39 mouse cellular contexts compared by ENCODE assay signal in genomic region chr13:31534726-31535125, GRCm38 (mm10). TPM values are rescaled to one million over a fixed set of nuclear protein-coding genes. Genes with fewer than 3 reads are reported as not detected.
"Had no signal": no experiment of that assay in that cellular context is flagged by ENCODE, and none has a peak within 500 bp of the region (broad histone marks: within the 10 kb centered on the region; RNA-seq: fewer than 3 reads in every experiment).

No protein-coding gene starts in this region.

- H3K27me3 ChIP-seq: limb, embryonic 12.5 days; limb, embryonic 13.5 days; limb, embryonic 15.5 days; liver, embryonic 12.5 days; liver, embryonic 13.5 days; liver, embryonic 15.5 days; lung, embryonic 15.5 days; midbrain, embryonic 12.5 days; midbrain, embryonic 13.5 days; midbrain, embryonic 15.5 days had no signal

- ATAC-seq: liver, embryonic 12.5 days; liver, postnatal 0 days; lung, postnatal 0 days; midbrain, embryonic 13.5 days; midbrain, embryonic 15.5 days; midbrain, embryonic 16.5 days had no signal

- H3K9ac ChIP-seq: limb, embryonic 12.5 days; limb, embryonic 13.5 days; limb, embryonic 15.5 days; liver, embryonic 12.5 days; liver, embryonic 13.5 days; liver, embryonic 14.5 days; liver, embryonic 15.5 days; liver, postnatal 0 days; lung, embryonic 14.5 days; lung, embryonic 15.5 days; midbrain, embryonic 12.5 days; midbrain, embryonic 13.5 days; midbrain, embryonic 15.5 days; neural tube, embryonic 12.5 days had no signal

- H3K36me3 ChIP-seq: limb, embryonic 10.5 days; limb, embryonic 12.5 days; limb, embryonic 13.5 days; limb, embryonic 15.5 days; liver, embryonic 12.5 days; liver, embryonic 13.5 days; liver, embryonic 15.5 days; lung, embryonic 15.5 days; midbrain, embryonic 10.5 days; midbrain, embryonic 12.5 days; midbrain, embryonic 13.5 days; midbrain, embryonic 15.5 days; neural tube, embryonic 12.5 days had no signal

- H3K27ac ChIP-seq: limb, embryonic 10.5 days; limb, embryonic 12.5 days; limb, embryonic 13.5 days; limb, embryonic 15.5 days; liver, embryonic 12.5 days; liver, embryonic 13.5 days; liver, embryonic 14.5 days; liver, embryonic 15.5 days; lung, embryonic 15.5 days; macrophage; midbrain, embryonic 10.5 days; midbrain, embryonic 12.5 days; midbrain, embryonic 13.5 days; midbrain, embryonic 15.5 days; neural tube, embryonic 12.5 days had no signal

- H3K4me3 ChIP-seq: limb, embryonic 10.5 days; limb, embryonic 12.5 days; limb, embryonic 13.5 days; limb, embryonic 15.5 days; liver, embryonic 12.5 days; liver, embryonic 13.5 days; liver, embryonic 15.5 days; lung, embryonic 15.5 days; megakaryocyte, embryonic 14.5 days; midbrain, embryonic 10.5 days; midbrain, embryonic 12.5 days; midbrain, embryonic 13.5 days; midbrain, embryonic 15.5 days; myocyte; neural tube, embryonic 12.5 days had no signal

- H3K4me1 ChIP-seq: limb, embryonic 12.5 days; limb, embryonic 13.5 days; limb, embryonic 15.5 days; midbrain, embryonic 13.5 days; midbrain, embryonic 15.5 days had no signal

- DNase-seq: left cerebral cortex, postnatal 4 days; liver; liver, embryonic 13.5 days; liver, postnatal 0 days; lung, adult 18-20 months; lung, adult 2 months; lung, embryonic 14.5 days; lung, postnatal 10 days; lung, postnatal 14 days; lung, postnatal 36 days; lung, postnatal 4 days; midbrain, embryonic 14.5 days had no signal

- H3K9me3 ChIP-seq: limb, embryonic 10.5 days; limb, embryonic 12.5 days; limb, embryonic 13.5 days; limb, embryonic 15.5 days; liver, embryonic 12.5 days; liver, embryonic 13.5 days; liver, embryonic 15.5 days; lung, embryonic 15.5 days; megakaryocyte, embryonic 14.5 days; midbrain, embryonic 10.5 days; midbrain, embryonic 12.5 days; midbrain, embryonic 13.5 days; midbrain, embryonic 15.5 days; neural tube, embryonic 12.5 days had no signal

- H3K4me2 ChIP-seq: limb, embryonic 12.5 days; limb, embryonic 13.5 days; limb, embryonic 15.5 days; liver, embryonic 11.5 days; liver, embryonic 12.5 days; liver, embryonic 13.5 days; liver, embryonic 15.5 days; lung, embryonic 14.5 days; lung, embryonic 15.5 days; midbrain, embryonic 11.5 days; midbrain, embryonic 12.5 days; midbrain, embryonic 13.5 days; midbrain, embryonic 15.5 days; neural tube, embryonic 12.5 days had no signal

RNA-seq across cellular contexts. Expression of gene Foxq1, which starts 21.2 kb away (rescaled TPM):
- total RNA-seq: megakaryocyte progenitor cell, adult 5-6 weeks; megakaryocyte-erythroid progenitor cell, adult 5-6 weeks had no signal
- polyA plus RNA-seq: limb, embryonic 10.5 days; macrophage had no signal

RNA-seq across cellular contexts. Expression of gene A530084C06Rik, which starts 24.4 kb away (rescaled TPM):
- total RNA-seq: megakaryocyte progenitor cell, adult 5-6 weeks; megakaryocyte-erythroid progenitor cell, adult 5-6 weeks had no signal
- polyA plus RNA-seq: limb, embryonic 10.5 days; limb, embryonic 11.5 days; limb, embryonic 13.5 days; limb, embryonic 15.5 days; liver, embryonic 11.5 days; liver, embryonic 12.5 days; liver, embryonic 13.5 days; liver, embryonic 15.5 days; liver, embryonic 16.5 days; liver, postnatal 0 days; lung, embryonic 14.5 days; lung, embryonic 15.5 days; lung, embryonic 16.5 days; lung, postnatal 0 days; macrophage; midbrain, embryonic 10.5 days; midbrain, embryonic 11.5 days; midbrain, embryonic 12.5 days; midbrain, embryonic 13.5 days; midbrain, embryonic 14.5 days; midbrain, embryonic 15.5 days; midbrain, embryonic 16.5 days; midbrain, postnatal 0 days; myocyte; neural tube, embryonic 11.5 days; neural tube, embryonic 12.5 days had no signal
